Mouse (Mus musculus) heart, postnatal 0 days (tissue): ENCODE data around the gene Ist1. TPM values are rescaled to one million over a fixed set of nuclear protein-coding genes. Genes with fewer than 3 reads are reported as not detected.

ENCODE experiments used
- ATAC-seq: fragments of 200-750 bp; cut with Nextera tagmentation; 2 replicates; pipeline ENCODE4 v1.8.0; 2017; ENCODE audit warnings: low read depth, moderate number of reproducible peaks, moderate library complexity; ENCODE audit not compliant: insufficient read depth
- DNase-seq: peaks from one replicate; pipeline ENCODE4 v3.0.0-alpha.2; 2016; ENCODE audit warnings: low spot score
- H3K27ac ChIP-seq: fragments of 300-500 bp; sonication (generic); 2 replicates; pipeline ENCODE4 v1.5.1; 2014; ENCODE audit warnings: low read depth, mild to moderate bottlenecking
- H3K27me3 ChIP-seq: fragments of 300-500 bp; sonication (generic); 2 replicates; pipeline ENCODE4 v1.6.1; 2014; ENCODE audit warnings: low read length, mixed read lengths; ENCODE audit not compliant: control insufficient read depth, insufficient read depth
- H3K36me3 ChIP-seq: fragments of 300-500 bp; sonication (generic); replicated peaks from 2 replicates; pipeline ENCODE4 v1.6.1; 2014; ENCODE audit warnings: low read length, mixed read lengths; ENCODE audit not compliant: control insufficient read depth, insufficient read depth
- H3K4me1 ChIP-seq: fragments of 300-500 bp; sonication (generic); 2 replicates; pipeline ENCODE4 v1.6.1; 2014; ENCODE audit warnings: antibody characterized with exemption; ENCODE audit not compliant: control insufficient read depth, insufficient read depth
- H3K4me2 ChIP-seq: fragments of 300-500 bp; sonication (generic); 2 replicates; pipeline ENCODE4 v1.6.1; 2014; ENCODE audit warnings: low read depth, mild to moderate bottlenecking, low read length, moderate library complexity
- H3K4me3 ChIP-seq: fragments of 300-500 bp; sonication (generic); 2 replicates; pipeline ENCODE4 v1.5.1; 2014; ENCODE audit warnings: low read depth, low read length
- H3K9ac ChIP-seq: fragments of 300-500 bp; sonication (generic); replicated peaks from 2 replicates; pipeline ENCODE4 v1.6.1; 2014; ENCODE audit warnings: low read depth, low read length, mixed read lengths
- H3K9me3 ChIP-seq: fragments of 300-500 bp; sonication (generic); replicated peaks from 2 replicates; pipeline ENCODE4 v1.6.1; 2016; ENCODE audit warnings: low read length; ENCODE audit not compliant: control insufficient read depth
- CTCF ChIP-seq: IDR thresholded peaks from 2 replicates; pipeline ENCODE4 v1.5.1; 2016; ENCODE audit warnings: antibody characterized with exemption, control low read depth, low read depth
- EP300 ChIP-seq: IDR thresholded peaks from 2 replicates; pipeline ENCODE4 v1.6.1; 2016; ENCODE audit warnings: antibody characterized with exemption, low read depth
- WGBS: fragments of 180-500 bp; shearing (Covaris S2); extraction: QIAGEN DNeasy Blood & Tissue Kit; methylation state at CpG from one replicate; pipeline ENCODE4 v1.1.7; 2014; 5-methylcytosine and 5-hydroxymethylcytosine counted together
- polyA plus RNA-seq: library from polyadenylated mRNA; unstranded; fragments of >200 nt; fragmentation: Nextera tagmentation; extraction: Ambion mirVana; gene quantifications from 2 replicates; pipeline ENCODE4 v1.2.1, GENCODE M21; 2015
- total RNA-seq: library from RNA; depleted of rRNA; stranded (reverse); fragments of >200 nt; gene quantifications from 2 replicates; pipeline ENCODE4 v1.2.3, GENCODE M21; 2014; ENCODE audit warnings: low replicate concordance; rRNA removed

Gene Ist1
- total and polyA plus RNA-seq, 2 experiments from 2014 or later: 65.3 to 70.5 TPM

DNA sequence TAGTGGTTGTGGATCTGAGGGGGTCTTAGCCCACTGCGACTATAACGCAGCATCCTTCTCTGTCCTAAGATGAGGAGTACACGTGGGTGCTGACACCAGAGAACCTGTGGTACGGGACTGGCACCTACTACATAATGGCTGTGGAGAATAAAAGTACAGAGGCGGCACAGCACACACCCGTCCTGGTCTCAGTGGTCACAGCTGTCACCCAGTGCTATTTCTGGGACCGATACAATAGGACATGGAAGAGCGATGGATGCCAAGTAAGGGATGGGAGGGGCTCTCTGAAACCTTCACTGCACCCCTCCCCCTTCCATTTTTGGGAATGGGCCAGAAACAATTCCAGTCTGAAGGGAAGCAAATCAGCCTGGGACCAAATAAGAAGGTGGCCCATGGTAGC lies 57.9 kb downstream of the Ist1 start:
- H3K4me2 ChIP-seq: no peak overlapping the region
- WGBS: 76% methylated on average over 8 of the region's 8 CpGs
- H3K27me3 ChIP-seq: no peaks in the 10 kb centered on the region
- no peaks in the 10 kb centered on the region for H3K9me3 ChIP-seq
- H3K4me1 ChIP-seq: no peaks in the 10 kb centered on the region
- no peak overlapping the region for H3K27ac ChIP-seq
- H3K9ac ChIP-seq: no peak overlapping the region
- no peaks in the 10 kb centered on the region for H3K36me3 ChIP-seq
- no peak overlapping the region for H3K4me3 ChIP-seq
- TF ChIP-seq EP300: no peak
- TF ChIP-seq CTCF: no peak
- ATAC-seq: no peak
- no peak for DNase-seq

DNA sequence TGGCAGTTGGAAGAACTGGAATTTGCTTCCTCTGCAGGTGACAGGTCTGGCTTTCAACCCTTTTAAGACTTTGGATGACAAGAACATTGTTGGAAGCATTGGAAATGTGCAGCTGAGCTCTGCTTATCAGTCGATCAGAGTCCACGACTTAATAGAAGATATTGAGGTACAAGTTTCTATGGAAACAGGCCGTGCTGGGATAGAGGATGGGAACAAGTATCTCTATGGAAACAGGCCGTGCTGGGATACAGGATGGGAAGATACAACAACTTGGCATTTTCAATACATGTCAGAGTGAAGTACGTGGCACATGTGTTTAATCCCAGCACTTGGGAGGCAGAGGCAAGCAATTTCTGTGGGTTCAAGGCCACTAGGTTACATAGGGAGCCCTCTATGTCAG lies 60.6 kb downstream of the Ist1 start:
- Histone ChIP-seq H3K27me3 (no peaks in the 10 kb centered on the region), H3K4me1 (no peaks in the 10 kb centered on the region), H3K9ac (no peak overlapping the region), H3K27ac (no peak overlapping the region), H3K9me3 (no peaks in the 10 kb centered on the region), H3K36me3 (no peaks in the 10 kb centered on the region), H3K4me2 (no peak overlapping the region), H3K4me3 (no peak overlapping the region)
- DNase-seq: no peak
- TF ChIP-seq CTCF (no peak), EP300 (no peak)
- 77% methylated on average over 5 of the region's 5 CpGs for WGBS
- ATAC-seq: no peak

DNA sequence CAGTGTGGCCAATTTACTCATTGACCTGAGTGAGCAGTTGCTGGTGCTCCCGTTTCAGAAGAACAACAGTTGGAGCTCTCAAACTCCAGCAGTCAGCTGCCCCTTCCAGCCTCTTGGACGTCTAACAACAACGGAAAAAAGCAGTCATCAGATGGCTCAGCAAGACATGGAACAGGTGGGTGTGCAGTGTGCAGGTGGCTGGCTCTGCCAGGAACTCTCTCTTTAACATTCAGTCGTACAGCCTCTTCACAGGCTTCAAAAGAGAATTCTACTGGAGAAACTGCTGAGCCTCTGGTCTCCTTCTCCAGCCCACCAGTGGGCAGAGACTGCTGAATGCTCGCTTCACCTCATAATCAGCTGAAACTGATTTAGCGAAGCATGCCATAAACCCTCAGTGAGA lies 64.4 kb downstream of the Ist1 start:
- H3K27ac ChIP-seq: no peak overlapping the region
- no peak overlapping the region for H3K9ac ChIP-seq
- no peaks in the 10 kb centered on the region for H3K36me3 ChIP-seq
- H3K27me3 ChIP-seq: no peaks in the 10 kb centered on the region
- WGBS: 56% methylated on average over 6 of the region's 6 CpGs
- ATAC-seq (no peak), DNase-seq (no peak)
- no peaks in the 10 kb centered on the region for H3K9me3 ChIP-seq
- no peak overlapping the region for H3K4me3 ChIP-seq
- no peak overlapping the region for H3K4me2 ChIP-seq
- TF ChIP-seq EP300 (no peak), CTCF (no peak)
- no peaks in the 10 kb centered on the region for H3K4me1 ChIP-seq

Other genes with a start within 250 kb of the Ist1 start
- not detected in 2 replicates for gene Pmfbp1, start 199.2 kb downstream of the Ist1 start, total RNA-seq
- not detected in 2 replicates for gene Pmfbp1, start 199.2 kb downstream of the Ist1 start, polyA plus RNA-seq
- 10.8 and 21.9 TPM in 2 replicates for gene Dhx38, start 127.4 kb downstream of the Ist1 start, total RNA-seq
- 6.8 and 7.3 TPM in 2 replicates for gene Dhx38, start 127.4 kb downstream of the Ist1 start, polyA plus RNA-seq
- 4.1 and 13.2 TPM in 2 replicates for gene Txnl4b, start 127.4 kb downstream of the Ist1 start, total RNA-seq
- gene Txnl4b, start 127.4 kb downstream of the Ist1 start, polyA plus RNA-seq: 17.8 and 19.0 TPM in 2 replicates
- 2.0 TPM in 2 replicates for gene Hp, start 114.1 kb downstream of the Ist1 start, total RNA-seq
- 1.2 and 3.6 TPM in 2 replicates for gene Hp, start 114.1 kb downstream of the Ist1 start, polyA plus RNA-seq
- gene Dhodh, start 84.6 kb downstream of the Ist1 start, total RNA-seq: 47.8 and 77.9 TPM in 2 replicates
- 25.7 and 26.4 TPM in 2 replicates for gene Dhodh, start 84.6 kb downstream of the Ist1 start, polyA plus RNA-seq
- 0.15 TPM in 1 of 2 replicates, not detected in the other for gene Pkd1l3, start 78.7 kb downstream of the Ist1 start, total RNA-seq
- gene Pkd1l3, start 78.7 kb downstream of the Ist1 start, polyA plus RNA-seq: 0.01 TPM in 1 of 2 replicates, not detected in the other
- 14.8 and 21.4 TPM in 2 replicates for gene Zfp821, start 12.3 kb upstream of the Ist1 start, total RNA-seq
- 11.6 and 12.2 TPM in 2 replicates for gene Zfp821, start 12.3 kb upstream of the Ist1 start, polyA plus RNA-seq
- 12.6 and 13.8 TPM in 2 replicates for gene Atxn1l, start 44.5 kb upstream of the Ist1 start, total RNA-seq
- 2.4 and 3.3 TPM in 2 replicates for gene Atxn1l, start 44.5 kb upstream of the Ist1 start, polyA plus RNA-seq
- gene Ap1g1, start 85.3 kb upstream of the Ist1 start, total RNA-seq: 23.7 and 24.6 TPM in 2 replicates
- gene Ap1g1, start 85.3 kb upstream of the Ist1 start, polyA plus RNA-seq: 13.5 and 14.4 TPM in 2 replicates
- gene Phlpp2, start 175.3 kb upstream of the Ist1 start, total RNA-seq: 2.2 and 2.3 TPM in 2 replicates
- 0.67 and 0.80 TPM in 2 replicates for gene Phlpp2, start 175.3 kb upstream of the Ist1 start, polyA plus RNA-seq